Mouse (Mus musculus) layer of hippocampus, adult 6 months (tissue): Measurements from ENCODE around the gene Mief1. TPM values are rescaled to one million over a fixed set of nuclear protein-coding genes. Genes with fewer than 3 reads are reported as not detected.

Experiments used
- long read RNA-seq, 2 experiments: library from polyadenylated mRNA; unstranded; transcript quantifications; one replicate each; pipeline ENCODE4 v2.0.0; 2019 to 2020
- polyA plus RNA-seq: library from polyadenylated mRNA; unstranded; fragments of <200 nt; fragmentation: Nextera tagmentation; gene quantifications from 2 replicates; pipeline ENCODE4 v1.2.3, GENCODE M21; 2021

Mief1 gene
- polyA plus RNA-seq = 9.5 and 11.8 TPM in 2 replicates
- long read RNA-seq, experiment 1, full-length matches to known transcripts = 1 of 15 reads
- long read RNA-seq, experiment 1, partial matches to known transcripts = 1 of 15 reads
- long read RNA-seq, experiment 1, other reads (novel, unspliced or antisense) = 13 of 15 reads
- long read RNA-seq, experiment 2, full-length matches to known transcripts = 36 of 63 reads
- long read RNA-seq, experiment 2, partial matches to known transcripts = 14 of 63 reads
- long read RNA-seq, experiment 2, other reads (novel, unspliced or antisense) = 13 of 63 reads

GRCm38 (mm10) chr15:80233733-80234509 is at the start of gene Mief1:
Gene Mief1, plus strand, starts transcription at chr15:80234018.

GRCm38 (mm10) chr15:80235535-80235934 is 1.7 kb downstream of the Mief1 start, which contains the start of gene AC140267.1:
Gene AC140267.1, plus strand, starts transcription at chr15:80235835.

GRCm38 (mm10) chr15:80254847-80255645 is 21.2 kb downstream of the Mief1 start, which contains the start of gene Atf4:
Gene Atf4, plus strand, starts transcription at chr15:80255184.

GRCm38 (mm10) chr15:80263610-80264575 is 30.1 kb downstream of the Mief1 start, which contains the start of gene Rps19bp1:
Gene Rps19bp1, minus strand, starts transcription at chr15:80264315.

GRCm38 (mm10) chr15:80286851-80287415 is 53.1 kb downstream of the Mief1 start, which contains the start of gene Cacna1i:
Gene Cacna1i, plus strand, starts transcription at chr15:80287238.

Other genes with a start within 250 kb of the Mief1 start
- gene Pdgfb, start 219.0 kb upstream of the Mief1 start, polyA plus RNA-seq = 10.5 and 15.0 TPM in 2 replicates
- gene Syngr1, start 142.7 kb upstream of the Mief1 start, polyA plus RNA-seq = 117 and 139 TPM in 2 replicates
- gene Rpl3, start 142.2 kb upstream of the Mief1 start, polyA plus RNA-seq = 1,999 and 2,174 TPM in 2 replicates
- gene Tab1, start 100.9 kb upstream of the Mief1 start, polyA plus RNA-seq = 15.9 and 16.0 TPM in 2 replicates
- gene Mgat3, start 60.3 kb upstream of the Mief1 start, polyA plus RNA-seq = 14.6 and 15.3 TPM in 2 replicates
- not detected in 2 replicates for gene AC140267.1, start 1.8 kb downstream of the Mief1 start, polyA plus RNA-seq
- 53.2 and 64.6 TPM in 2 replicates for gene Atf4, start 21.2 kb downstream of the Mief1 start, polyA plus RNA-seq
- gene Rps19bp1, start 30.3 kb downstream of the Mief1 start, polyA plus RNA-seq = 69.1 and 101 TPM in 2 replicates
- 1.7 and 1.9 TPM in 2 replicates for gene Cacna1i, start 53.2 kb downstream of the Mief1 start, polyA plus RNA-seq